Comparison of ENCODE assay signal across 8 mouse cellular contexts in the genomic region with DNA sequence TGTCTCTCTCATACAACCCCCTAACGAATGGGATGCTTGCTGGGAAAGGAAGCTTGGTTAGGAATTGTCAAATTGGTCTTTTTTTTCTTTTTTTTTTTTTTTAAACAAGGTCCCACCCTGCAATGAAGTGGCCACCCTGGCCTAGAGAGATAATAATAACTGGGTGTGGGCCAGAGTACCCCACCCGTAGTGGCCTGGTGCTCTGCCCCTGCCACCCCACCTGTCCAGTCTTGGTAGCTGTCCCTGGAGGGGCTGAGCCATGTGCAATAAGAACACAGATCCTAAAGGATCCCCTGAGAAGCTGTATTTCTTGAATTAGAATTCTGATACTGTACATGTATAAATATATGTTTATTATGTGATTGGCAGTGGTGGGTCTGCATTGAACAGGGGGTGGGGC. TPM values are rescaled to one million over a fixed set of nuclear protein-coding genes. Genes with fewer than 3 reads are reported as not detected.
DNase-seq lines count a peak whose midpoint lies in the region; ATAC-seq and TF ChIP-seq lines count a peak whose summit lies in the region.

No protein-coding gene starts in this region.

- peak overlapping the region; percentile 55 for H3K4me3 ChIP-seq in gastrocnemius, adult 2 months
- H3K4me3 ChIP-seq in C2C12 (ENCODE audit: insufficient read depth, poor library complexity, severe bottlenecking), result no peak overlapping the region
- no peak overlapping the region for H3K4me3 ChIP-seq in forebrain, embryonic 14.5 days (ENCODE audit: low read depth, low read length)
- H3K4me3 ChIP-seq in liver, embryonic 13.5 days (replicated peaks), result peak overlapping the region; percentile 45

- no peaks in the 10 kb centered on the region for H3K79me3 ChIP-seq in C2C12 (ENCODE audit: low read depth)

- peak overlapping the region; percentile 38 for H3K4me2 ChIP-seq in forebrain, embryonic 14.5 days (ENCODE audit: low read length)
- H3K4me2 ChIP-seq in liver, embryonic 13.5 days, result peak overlapping the region; percentile 75

- DNase-seq in gastrocnemius, adult 2 months, result no peak
- DNase-seq in gastrocnemius, postnatal 36 days, result no peak
- no peak for DNase-seq in forebrain, embryonic 14.5 days (ENCODE audit: low spot score)
- DNase-seq in liver, embryonic 13.5 days, result no peak
- DNase-seq in ovary, postnatal 36 days (ENCODE audit: low spot score), result no peak
- DNase-seq in lung, postnatal 4 days, result no peak
- DNase-seq in cerebellum, adult 18-20 months, result no peak

- H3K4me1 ChIP-seq in forebrain, embryonic 14.5 days (ENCODE audit: control insufficient read depth, insufficient read depth, low read length), result peaks cover 57% of the 10 kb centered on the region
- H3K4me1 ChIP-seq in liver, embryonic 13.5 days (replicated peaks), result peaks cover 82% of the 10 kb centered on the region

- no peaks in the 10 kb centered on the region for H3K9me3 ChIP-seq in forebrain, embryonic 14.5 days (replicated peaks; ENCODE audit: control insufficient read depth, low read length)
- H3K9me3 ChIP-seq in liver, embryonic 13.5 days (replicated peaks), result no peaks in the 10 kb centered on the region

- 28% methylated on average over 2 of the region's 2 CpGs for WGBS in forebrain, embryonic 14.5 days
- 9% methylated on average over 2 of the region's 2 CpGs for whole genome bisulfite sequencing in liver, embryonic 13.5 days (ENCODE audit: insufficient replicate concordance)

- TF ChIP-seq CTCF in gastrocnemius, adult 2 months (IDR thresholded peaks at IDR 0.05), result no peak
- no peak for TF ChIP-seq CTCF in C2C12 (IDR thresholded peaks at IDR 0.05; ENCODE audit: control insufficient read depth, insufficient read depth, insufficient read length)

- peak overlapping the region; percentile 59 for H3K9ac ChIP-seq in forebrain, embryonic 14.5 days (ENCODE audit: low read length)
- H3K9ac ChIP-seq in liver, embryonic 13.5 days, result peak overlapping the region; percentile 76

- peak overlapping the region; percentile 19 for H3ac ChIP-seq in C2C12 (ENCODE audit: control insufficient read depth, insufficient read length, low read depth)

- no peaks in the 10 kb centered on the region for H3K79me2 ChIP-seq in C2C12 (ENCODE audit: control insufficient read depth, insufficient read depth)

- no peak for ATAC-seq in forebrain, embryonic 14.5 days
- ATAC-seq in liver, embryonic 13.5 days (ENCODE audit: low read depth), result peak; percentile 63

- peak overlapping the region; percentile 88 for H3K27ac ChIP-seq in gastrocnemius, adult 2 months
- peak overlapping the region; percentile 99 for H3K27ac ChIP-seq in forebrain, embryonic 14.5 days (ENCODE audit: low read depth, low read length)
- H3K27ac ChIP-seq in liver, embryonic 13.5 days, result peak overlapping the region; percentile 99

- intact Hi-C loops in gastrocnemius, adult 2 months (cut with DNase I), result loop anchor here (10.0 kb wide), 1 partner anchor 356 kb away; no protein-coding TSS in a partner anchor
- intact Hi-C loops in gastrocnemius, postnatal 36 days (cut with DNase I), result no loop called here

- H3K27me3 ChIP-seq in C2C12 (ENCODE audit: control insufficient read depth, insufficient read depth, insufficient read length), result no peaks in the 10 kb centered on the region
- no peaks in the 10 kb centered on the region for H3K27me3 ChIP-seq in forebrain, embryonic 14.5 days (replicated peaks; ENCODE audit: control insufficient read depth, insufficient read depth, low read length)
- no peaks in the 10 kb centered on the region for H3K27me3 ChIP-seq in liver, embryonic 13.5 days

- peaks cover 46% of the 10 kb centered on the region for H3K36me3 ChIP-seq in C2C12 (ENCODE audit: control insufficient read depth, insufficient read depth)
- peaks cover 23% of the 10 kb centered on the region for H3K36me3 ChIP-seq in forebrain, embryonic 14.5 days (ENCODE audit: control insufficient read depth, insufficient read depth, low read length)
- H3K36me3 ChIP-seq in liver, embryonic 13.5 days, result peaks cover 47% of the 10 kb centered on the region

TF ChIP-seq in C2C12, 6 proteins besides CTCF, POLR2A, EP300 and RAD21:
- TF ChIP-seq FOSL1 (IDR thresholded peaks at IDR 0.05; ENCODE audit: insufficient read depth, low read length, poor library complexity, severe bottlenecking) (no peak), MYOD1 (IDR thresholded peaks at IDR 0.05; ENCODE audit: control insufficient read depth, insufficient read length, low read depth) (no peak), USF1 (IDR thresholded peaks at IDR 0.05; ENCODE audit: low read depth) (no peak), MYOG (IDR thresholded peaks at IDR 0.05; ENCODE audit: control insufficient read depth, extremely low read depth, insufficient read length) (no peak), CEBPB (IDR thresholded peaks at IDR 0.05; ENCODE audit: low read depth) (no peak), MAX (IDR thresholded peaks at IDR 0.05) (no peak)
TF ChIP-seq in C2C12: peak in this region for 0.

RNA-seq across cellular contexts. Expression of a gene that starts 19.6 kb away (rescaled TPM):
- 10 to 100 TPM; 60.4 to 77.5 TPM for total RNA-seq in gastrocnemius, adult 2 months (2021)
- 10 to 100 TPM; 54.7 to 61.2 TPM for total RNA-seq in gastrocnemius, postnatal 36 days (2021)
- 25.8 TPM for polyA plus RNA-seq in C2C12 (2012; fragmentation: generic; extraction: Trizol)
- 18.8 and 19.7 TPM in 2 replicates for polyA plus RNA-seq in forebrain, embryonic 14.5 days (2014; fragmentation: Nextera tagmentation; extraction: Ambion mirVana)
- 13.4 and 15.5 TPM in 2 replicates for polyA plus RNA-seq in liver, embryonic 13.5 days (2015; fragmentation: Nextera tagmentation; extraction: Ambion mirVana)

RNA-seq across cellular contexts. Expression of a gene that starts 52.7 kb away (rescaled TPM):
- total RNA-seq in gastrocnemius, adult 2 months (2021), result 100 to 1,000 TPM in 1 of 2 experiments, 10 to 100 TPM in 1; 15.4 to 183 TPM
- 10 to 100 TPM; 18.2 to 39.3 TPM for total RNA-seq in gastrocnemius, postnatal 36 days (2021)
- polyA plus RNA-seq in C2C12 (2012; fragmentation: generic; extraction: Trizol), result 62.7 TPM
- 10.2 and 11.1 TPM in 2 replicates for polyA plus RNA-seq in forebrain, embryonic 14.5 days (2014; fragmentation: Nextera tagmentation; extraction: Ambion mirVana)
- polyA plus RNA-seq in liver, embryonic 13.5 days (2015; fragmentation: Nextera tagmentation; extraction: Ambion mirVana), result 2.7 and 2.8 TPM in 2 replicates

Comparison
In these comparisons a context has a peak if more than half of its experiments do, and no peak if none do; other contexts are left out.
1. H3K4me3 ChIP-seq: peak in gastrocnemius, adult 2 months (single experiment) and liver, embryonic 13.5 days (single experiment); none in C2C12 (single experiment) and forebrain, embryonic 14.5 days (single experiment).
2. Peak in every context shown above with its lines, with median percentiles within 50 percentile points of each other: H3K27ac ChIP-seq.